Mouse (Mus musculus): ENCODE results near the gene Olfr969.
"Not testable (repeated sequence)": the region's sequence is repeated elsewhere in the genome, so short reads cannot be mapped to it uniquely, and the experiment has no call there.

Olfr969 gene

GRCm38 (mm10) chr9:39790558-39790957 lies at the start of gene Olfr969:
TSS of gene Olfr969 (plus strand) at chr9:39790945.
- no peak for DNase-seq

DNA sequence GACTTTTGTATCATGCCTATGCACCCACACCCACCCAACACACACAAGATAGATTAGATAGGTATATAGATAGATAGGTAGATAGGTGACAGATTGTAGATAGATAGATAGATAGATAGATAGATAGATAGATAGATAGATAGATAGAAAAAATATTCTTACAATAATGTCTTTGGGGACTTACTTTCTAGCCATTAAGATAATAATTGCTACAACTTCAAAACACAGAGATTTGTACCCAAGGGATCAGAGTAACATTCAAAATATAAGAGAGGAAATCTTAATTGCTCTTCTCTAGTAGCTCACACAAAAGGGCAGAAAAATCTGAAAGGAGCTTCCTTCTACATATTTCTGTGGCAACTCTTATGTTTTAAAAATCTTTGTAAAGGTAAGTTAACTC lies 44.8 kb upstream of the Olfr969 start, which contains the start of gene Olfr967:
Gene Olfr967, plus strand, starts transcription at position 301 of the 400 bp plus-strand sequence.
- no peak for DNase-seq

DNA sequence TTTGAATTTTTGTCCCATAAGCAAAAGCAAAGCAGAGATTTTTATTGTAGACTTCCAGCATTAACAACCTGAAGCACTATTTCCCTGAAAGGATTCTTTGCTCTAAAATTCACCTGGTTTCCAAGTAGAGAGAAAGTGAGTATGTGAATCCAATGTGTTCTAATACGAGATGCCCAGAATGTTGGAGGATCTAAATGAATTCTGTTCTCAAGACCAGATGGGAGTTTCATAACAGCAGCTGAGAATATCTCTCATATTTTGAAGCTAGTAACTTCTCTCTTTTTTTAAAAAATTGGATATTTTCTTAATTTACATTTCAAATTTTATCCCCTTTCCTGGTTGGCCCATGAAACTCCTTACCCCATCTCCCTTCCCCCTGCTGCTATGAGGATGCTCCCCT lies 44.3 kb upstream of the Olfr969 start:
- no peak for DNase-seq

GRCm38 (mm10) chr9:39783153-39783552 lies 7.6 kb upstream of the Olfr969 start, which contains the start of gene Olfr968:
TSS of gene Olfr968 (minus strand) at chr9:39783253.
- DNase-seq = no peak

DNA sequence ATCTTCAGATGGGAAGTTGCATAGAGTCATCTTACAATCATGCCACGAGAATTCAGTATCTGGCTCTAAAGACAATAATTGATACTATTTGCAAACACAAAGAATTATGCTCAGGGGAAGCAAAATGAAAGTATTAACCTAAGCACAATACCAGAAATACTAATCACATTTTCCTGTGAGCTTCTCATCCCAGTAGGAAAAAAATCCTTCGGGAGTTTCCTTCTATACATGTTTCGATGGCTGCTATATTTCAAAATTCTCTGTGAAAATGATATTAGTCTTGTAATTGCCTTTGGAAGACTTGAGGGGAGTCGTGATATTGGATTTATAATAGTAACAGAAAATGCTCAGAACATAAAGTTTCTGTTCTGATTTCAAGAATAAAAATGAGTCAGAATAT lies 17.8 kb downstream of the Olfr969 start, which contains the start of gene Olfr970:
Gene Olfr970, plus strand, starts transcription at position 301 of the 400 bp plus-strand sequence.
- DNase-seq = no peak

- not testable (repeated sequence) for DNase-seq
These were observed 45.8 kb downstream of the Olfr969 start, which contains the start of gene Olfr971 for GRCm38 (mm10) chr9:39836576-39836975. TSS of gene Olfr971 (plus strand) at chr9:39836876.
